Mouse (Mus musculus) adrenal gland, adult 18-20 months (tissue): ENCODE results near the gene Dph1. TPM values are rescaled to one million over a fixed set of nuclear protein-coding genes. Genes with fewer than 3 reads are reported as not detected.

Source experiments
- DNase-seq, 2 experiments: peaks; one replicate each; pipeline ENCODE4 v3.0.0; 2021 to 2022; ENCODE audit warnings: low spot score in 2 of 2
- microRNA-seq, 2 experiments: library from miRNA; unstranded; fragments of <30 nt; microRNA quantifications; one replicate each; pipeline ENCODE4 v1.2.0; 2021; ENCODE audit warnings: borderline number of aligned reads in 2 of 2
- total RNA-seq, 2 experiments: library from RNA; stranded (reverse); gene quantifications; 1 replicate in 1 of 2; 2 replicates in 1 of 2; pipeline ENCODE4 v1.2.3; 2021

Dph1 gene
- total RNA-seq, 2 experiments from 2014 or later, result 23.4 to 34.5 TPM

GRCm38 (mm10) chr11:75139122-75139963 lies 51.7 kb downstream of the Dph1 start:
- peak in 1 of 2 experiments; percentile 53 for DNase-seq

GRCm38 (mm10) chr11:75136666-75137398 lies 54.2 kb downstream of the Dph1 start:
- no peak for DNase-seq

- no peak for DNase-seq
Observed at GRCm38 (mm10) chr11:75135358-75135757, 55.7 kb downstream of the Dph1 start.

- DNase-seq, result no peak
Observed at GRCm38 (mm10) chr11:75134485-75135068, 56.5 kb downstream of the Dph1 start.

GRCm38 (mm10) chr11:75133951-75134350 lies 57.1 kb downstream of the Dph1 start:
- DNase-seq, result no peak

- DNase-seq, result no peak
Observed at GRCm38 (mm10) chr11:75133391-75133790, 57.6 kb downstream of the Dph1 start.

- no peak for DNase-seq
Observed at GRCm38 (mm10) chr11:75132278-75132677, 58.8 kb downstream of the Dph1 start.

- no peak for DNase-seq
Observed at GRCm38 (mm10) chr11:75131300-75131699, 59.7 kb downstream of the Dph1 start.

GRCm38 (mm10) chr11:75129481-75129880 lies 61.6 kb downstream of the Dph1 start:
- no peak for DNase-seq

Small RNAs within 50 kb of the gene (microRNA-seq; reads per million reads assigned to microRNA genes)
- gene Mir132 (829 to 2,713 reads per million in 2 experiments), gene Mir212 (40.4 to 78.0 reads per million in 2 experiments)

Other genes with a start within 250 kb of the Dph1 start
- gene Hic1, start 21.7 kb downstream of the Dph1 start, total RNA-seq, result 10 to 100 TPM in 1 of 2 experiments, 1 to 10 TPM in 1; 5.4 to 13.1 TPM
- gene Ovca2, start 12.4 kb downstream of the Dph1 start, total RNA-seq, result 10 to 100 TPM; 15.9 to 19.8 TPM
- gene Rtn4rl1, start 2.5 kb upstream of the Dph1 start, total RNA-seq, result 10 to 100 TPM; 27.7 to 33.2 TPM
- gene Rpa1, start 157.1 kb upstream of the Dph1 start, total RNA-seq, result 10 to 100 TPM; 39.7 to 42.2 TPM
- gene Smyd4, start 157.2 kb upstream of the Dph1 start, total RNA-seq, result 1 to 10 TPM; 6.6 to 7.9 TPM
- gene Serpinf1, start 231.5 kb upstream of the Dph1 start, total RNA-seq, result 10 to 100 TPM; 13.7 to 28.0 TPM
- not detected for gene Serpinf2, start 248.3 kb upstream of the Dph1 start, total RNA-seq